Mouse (Mus musculus): ENCODE measurements around the gene Plcg2. TPM values are rescaled to one million over a fixed set of nuclear protein-coding genes. Genes with fewer than 3 reads are reported as not detected.

Gene Plcg2
- polyA plus RNA-seq, 1 experiment from 2014 or later, result 3.8 TPM

DNA sequence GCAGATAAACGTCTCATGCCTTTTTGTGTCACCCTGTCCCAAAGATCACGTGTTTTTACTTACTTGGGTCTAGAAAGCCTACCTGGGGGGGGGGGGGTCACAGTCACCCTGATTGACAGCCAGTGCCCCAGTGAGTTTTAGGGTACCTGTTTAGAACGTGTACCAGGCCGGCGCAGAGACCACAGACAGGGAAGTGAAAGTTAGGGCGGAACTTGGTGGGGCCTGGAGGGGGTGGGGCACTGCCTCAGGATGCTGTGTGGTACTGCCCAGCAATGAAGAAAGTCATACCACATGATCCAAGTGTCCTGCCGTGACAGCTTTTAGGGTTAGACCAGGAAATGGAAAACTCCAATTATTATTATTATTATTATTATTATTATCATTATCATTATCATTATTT is 22.3 kb upstream of the Plcg2 start:
- DNase-seq (ENCODE audit: low spot score) (no peak), ATAC-seq (ENCODE audit: low read depth) (no peak)
- Histone ChIP-seq H3K9ac (ENCODE audit: low read depth, low read length) (no peak overlapping the region), H3K4me3 (ENCODE audit: low read depth, low read length) (no peak overlapping the region), H3K4me2 (ENCODE audit: low read depth, low read length) (no peak overlapping the region), H3K27ac (replicated peaks; ENCODE audit: low read depth, low read length) (no peak overlapping the region), H3K9me3 (ENCODE audit: control insufficient read depth, low read length) (0 out of 2 replicates have a peak, but pooled peaks cover 7% of the 10 kb centered on the region), H3K4me1 (ENCODE audit: control insufficient read depth, insufficient read depth, low read length) (no peaks in the 10 kb centered on the region), H3K27me3 (replicated peaks; ENCODE audit: control insufficient read depth, insufficient read depth, low read length) (no peaks in the 10 kb centered on the region), H3K36me3 (ENCODE audit: control insufficient read depth, insufficient read depth, low read length) (no peaks in the 10 kb centered on the region)
- 65% methylated on average over 7 of the region's 7 CpGs for WGBS

DNA sequence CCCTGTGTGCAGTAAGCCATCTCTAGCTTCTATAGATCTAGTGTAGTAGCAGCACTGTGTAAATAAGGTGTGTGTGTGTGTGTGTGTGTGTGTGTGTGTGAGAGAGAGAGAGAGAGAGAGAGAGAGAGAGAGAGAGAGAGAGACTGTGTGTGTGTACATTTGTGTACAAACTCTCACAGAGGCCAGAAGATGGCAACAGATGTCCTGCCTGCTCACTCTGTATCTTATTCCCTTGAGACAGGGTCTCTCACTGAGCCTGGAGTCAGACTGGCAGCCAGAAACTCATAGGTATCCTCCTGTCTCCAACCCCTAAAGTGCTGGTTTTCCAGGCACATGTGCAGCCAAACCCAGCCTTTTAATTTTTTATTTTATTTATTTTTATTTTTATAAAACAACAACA is 20.0 kb upstream of the Plcg2 start:
- DNase-seq (ENCODE audit: low spot score), result no peak
- H3K9me3 ChIP-seq (ENCODE audit: control insufficient read depth, low read length), result 0 out of 2 replicates have a peak, but pooled peaks cover 7% of the 10 kb centered on the region

DNA sequence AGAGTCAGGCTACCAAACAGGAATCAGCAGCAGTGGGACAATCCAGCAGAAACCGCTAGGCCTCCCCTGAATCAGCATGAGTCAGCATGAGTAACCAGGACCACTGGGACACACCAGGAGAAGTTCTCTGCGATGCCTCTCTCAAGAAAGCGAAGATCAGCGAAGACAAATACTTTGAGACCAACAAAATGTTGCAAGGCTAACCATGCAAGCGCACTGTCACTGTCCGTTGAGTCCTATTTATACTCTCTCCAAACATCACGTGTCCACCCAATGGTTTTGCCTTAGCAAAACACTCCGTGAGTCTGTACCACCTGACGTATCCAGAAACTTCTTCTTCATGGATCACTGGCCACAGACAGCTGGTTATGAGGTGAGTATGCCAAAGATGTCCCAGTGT is 18.1 kb upstream of the Plcg2 start:
- no peak overlapping the region for H3K4me3 ChIP-seq (ENCODE audit: low read depth, low read length)
- 94% methylated on average over 9 of the region's 9 CpGs for WGBS
- no peaks in the 10 kb centered on the region for H3K36me3 ChIP-seq (ENCODE audit: control insufficient read depth, insufficient read depth, low read length)
- H3K9ac ChIP-seq (ENCODE audit: low read depth, low read length), result no peak overlapping the region
- no peak overlapping the region for H3K4me2 ChIP-seq (ENCODE audit: low read depth, low read length)
- DNase-seq (ENCODE audit: low spot score), result no peak
- H3K27me3 ChIP-seq (replicated peaks; ENCODE audit: control insufficient read depth, insufficient read depth, low read length), result no peaks in the 10 kb centered on the region
- no peak for ATAC-seq (ENCODE audit: low read depth)
- no peaks in the 10 kb centered on the region for H3K4me1 ChIP-seq (ENCODE audit: control insufficient read depth, insufficient read depth, low read length)
- no peak overlapping the region for H3K27ac ChIP-seq (replicated peaks; ENCODE audit: low read depth, low read length)
- 0 out of 2 replicates have a peak, but pooled peaks cover 7% of the 10 kb centered on the region for H3K9me3 ChIP-seq (ENCODE audit: control insufficient read depth, low read length)

More for the DNA sequence above, 20.0 kb upstream of the Plcg2 start:
- Histone ChIP-seq H3K4me1 (ENCODE audit: control insufficient read depth, insufficient read depth, low read length) (no peaks in the 10 kb centered on the region), H3K9ac (ENCODE audit: low read depth, low read length) (no peak overlapping the region), H3K27ac (replicated peaks; ENCODE audit: low read depth, low read length) (no peak overlapping the region), H3K27me3 (replicated peaks; ENCODE audit: control insufficient read depth, insufficient read depth, low read length) (no peaks in the 10 kb centered on the region), H3K4me2 (ENCODE audit: low read depth, low read length) (no peak overlapping the region), H3K4me3 (ENCODE audit: low read depth, low read length) (no peak overlapping the region), H3K36me3 (ENCODE audit: control insufficient read depth, insufficient read depth, low read length) (no peaks in the 10 kb centered on the region)
- ATAC-seq (ENCODE audit: low read depth), result no peak

DNA sequence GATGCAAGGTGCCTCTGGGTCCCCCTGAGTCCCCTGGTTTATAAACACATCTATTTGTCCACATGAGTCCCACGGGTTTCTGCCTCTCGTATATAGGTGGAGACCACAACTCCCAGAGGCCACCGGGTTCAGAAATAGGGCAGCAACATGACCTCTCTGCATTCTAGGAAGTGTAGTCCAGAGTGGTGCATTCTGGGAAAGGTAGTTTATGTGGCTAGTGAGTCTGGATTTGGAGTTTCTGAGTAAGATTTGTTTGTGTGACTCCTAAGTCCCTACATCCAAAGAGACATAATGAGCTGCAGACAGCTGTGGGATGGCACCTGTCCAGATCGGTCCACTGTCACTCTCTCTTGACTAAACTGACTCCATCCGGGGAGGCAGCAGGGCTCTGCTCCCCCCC is 17.6 kb upstream of the Plcg2 start:
- WGBS, result 53% methylated on average over 5 of the region's 5 CpGs

DNA sequence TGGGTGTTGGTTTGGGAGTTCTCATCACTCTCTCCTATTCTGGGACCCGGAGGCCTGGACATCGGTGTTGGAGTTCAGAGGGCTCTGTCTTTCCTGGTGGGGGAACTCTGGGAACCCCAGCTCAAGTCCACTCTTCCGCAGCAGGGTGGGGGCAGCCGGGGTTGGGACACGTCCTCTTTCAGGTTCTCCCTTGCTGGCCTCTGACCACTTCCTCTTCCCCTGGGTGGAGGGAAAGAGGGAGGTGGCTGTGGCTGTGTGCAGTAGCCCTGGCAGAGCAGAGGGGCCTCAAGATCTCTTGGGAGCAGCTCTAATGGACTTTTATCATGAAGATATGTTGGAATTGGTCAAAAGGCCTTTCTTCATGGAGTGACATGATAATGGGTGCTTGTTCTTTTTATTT is 16.3 kb upstream of the Plcg2 start:
- no peaks in the 10 kb centered on the region for H3K36me3 ChIP-seq (ENCODE audit: control insufficient read depth, insufficient read depth, low read length)
- H3K27ac ChIP-seq (replicated peaks; ENCODE audit: low read depth, low read length), result no peak overlapping the region
- no peak for DNase-seq (ENCODE audit: low spot score)
- 0 out of 2 replicates have a peak, but pooled peaks cover 7% of the 10 kb centered on the region for H3K9me3 ChIP-seq (ENCODE audit: control insufficient read depth, low read length)
- no peaks in the 10 kb centered on the region for H3K4me1 ChIP-seq (ENCODE audit: control insufficient read depth, insufficient read depth, low read length)
- WGBS, result 81% methylated on average over 5 of the region's 5 CpGs
- no peak overlapping the region for H3K9ac ChIP-seq (ENCODE audit: low read depth, low read length)
- no peak for ATAC-seq (ENCODE audit: low read depth)
- H3K4me3 ChIP-seq (ENCODE audit: low read depth, low read length), result no peak overlapping the region
- H3K27me3 ChIP-seq (replicated peaks; ENCODE audit: control insufficient read depth, insufficient read depth, low read length), result no peaks in the 10 kb centered on the region
- H3K4me2 ChIP-seq (ENCODE audit: low read depth, low read length), result no peak overlapping the region

More for the DNA sequence above, 17.6 kb upstream of the Plcg2 start:
- Histone ChIP-seq H3K9ac (ENCODE audit: low read depth, low read length) (no peak overlapping the region), H3K4me1 (ENCODE audit: control insufficient read depth, insufficient read depth, low read length) (no peaks in the 10 kb centered on the region), H3K4me3 (ENCODE audit: low read depth, low read length) (no peak overlapping the region), H3K4me2 (ENCODE audit: low read depth, low read length) (no peak overlapping the region), H3K27ac (replicated peaks; ENCODE audit: low read depth, low read length) (no peak overlapping the region), H3K27me3 (replicated peaks; ENCODE audit: control insufficient read depth, insufficient read depth, low read length) (no peaks in the 10 kb centered on the region), H3K9me3 (ENCODE audit: control insufficient read depth, low read length) (0 out of 2 replicates have a peak, but pooled peaks cover 7% of the 10 kb centered on the region), H3K36me3 (ENCODE audit: control insufficient read depth, insufficient read depth, low read length) (no peaks in the 10 kb centered on the region)
- peak; percentile 64 for ATAC-seq (ENCODE audit: low read depth)
- DNase-seq (ENCODE audit: low spot score), result peak; percentile 53

DNA sequence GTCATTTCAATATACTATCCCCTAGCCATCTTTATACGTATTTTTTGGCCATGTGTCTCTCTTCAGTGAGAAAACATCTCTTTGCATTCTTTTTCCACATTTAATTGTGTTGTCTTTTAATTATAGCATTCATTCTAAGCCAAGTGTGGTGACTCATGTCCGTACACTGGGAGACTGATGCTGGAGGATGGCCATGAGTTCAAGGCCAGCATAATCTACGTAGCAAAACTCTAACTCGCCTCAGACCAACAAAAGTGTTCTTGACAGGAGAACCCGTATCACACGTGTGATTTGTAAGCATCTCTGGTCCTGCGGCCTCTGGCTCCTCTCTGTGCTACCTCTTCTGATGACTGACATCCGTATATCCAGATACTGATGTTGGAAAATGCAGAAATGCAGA is 13.4 kb upstream of the Plcg2 start:
- 83% methylated on average over 8 of the region's 8 CpGs for WGBS
- Histone ChIP-seq H3K27me3 (replicated peaks; ENCODE audit: control insufficient read depth, insufficient read depth, low read length) (no peaks in the 10 kb centered on the region), H3K9me3 (ENCODE audit: control insufficient read depth, low read length) (0 out of 2 replicates have a peak, but pooled peaks cover 3% of the 10 kb centered on the region), H3K4me1 (ENCODE audit: control insufficient read depth, insufficient read depth, low read length) (no peaks in the 10 kb centered on the region), H3K36me3 (ENCODE audit: control insufficient read depth, insufficient read depth, low read length) (no peaks in the 10 kb centered on the region), H3K4me3 (ENCODE audit: low read depth, low read length) (no peak overlapping the region), H3K27ac (replicated peaks; ENCODE audit: low read depth, low read length) (no peak overlapping the region), H3K9ac (ENCODE audit: low read depth, low read length) (no peak overlapping the region), H3K4me2 (ENCODE audit: low read depth, low read length) (no peak overlapping the region)
- DNase-seq (ENCODE audit: low spot score), result no peak
- no peak for ATAC-seq (ENCODE audit: low read depth)

DNA sequence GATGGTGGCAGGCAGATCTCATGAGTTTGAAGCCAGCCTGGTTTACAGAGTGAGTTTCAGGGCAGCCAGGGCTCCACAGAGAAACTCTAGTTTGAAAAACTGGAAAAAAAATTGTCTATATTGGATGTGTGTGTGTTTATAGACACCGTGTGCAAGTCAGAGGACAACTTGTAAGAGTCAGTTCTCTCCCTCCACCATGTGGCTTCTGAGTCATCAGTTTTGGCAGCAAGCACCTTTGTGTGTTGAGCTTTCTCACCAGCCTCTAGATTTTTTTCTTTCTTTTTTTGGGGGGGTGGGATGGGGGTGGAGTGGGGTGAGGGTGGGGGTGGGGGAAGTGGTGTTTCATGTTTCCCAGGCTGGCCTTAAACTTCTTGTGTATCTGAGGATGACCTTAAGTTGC is 12.8 kb upstream of the Plcg2 start:
- H3K9ac ChIP-seq (ENCODE audit: low read depth, low read length), result no peak overlapping the region
- no peak overlapping the region for H3K27ac ChIP-seq (replicated peaks; ENCODE audit: low read depth, low read length)
- no peak overlapping the region for H3K4me3 ChIP-seq (ENCODE audit: low read depth, low read length)
- no peaks in the 10 kb centered on the region for H3K9me3 ChIP-seq (ENCODE audit: control insufficient read depth, low read length)
- H3K4me1 ChIP-seq (ENCODE audit: control insufficient read depth, insufficient read depth, low read length), result no peaks in the 10 kb centered on the region
- no peak overlapping the region for H3K4me2 ChIP-seq (ENCODE audit: low read depth, low read length)
- ATAC-seq (ENCODE audit: low read depth), result no peak
- no peaks in the 10 kb centered on the region for H3K27me3 ChIP-seq (replicated peaks; ENCODE audit: control insufficient read depth, insufficient read depth, low read length)
- H3K36me3 ChIP-seq (ENCODE audit: control insufficient read depth, insufficient read depth, low read length), result no peaks in the 10 kb centered on the region
- DNase-seq (ENCODE audit: low spot score), result no peak
- 75% methylated on average over 1 of the region's 1 CpGs for WGBS

DNA sequence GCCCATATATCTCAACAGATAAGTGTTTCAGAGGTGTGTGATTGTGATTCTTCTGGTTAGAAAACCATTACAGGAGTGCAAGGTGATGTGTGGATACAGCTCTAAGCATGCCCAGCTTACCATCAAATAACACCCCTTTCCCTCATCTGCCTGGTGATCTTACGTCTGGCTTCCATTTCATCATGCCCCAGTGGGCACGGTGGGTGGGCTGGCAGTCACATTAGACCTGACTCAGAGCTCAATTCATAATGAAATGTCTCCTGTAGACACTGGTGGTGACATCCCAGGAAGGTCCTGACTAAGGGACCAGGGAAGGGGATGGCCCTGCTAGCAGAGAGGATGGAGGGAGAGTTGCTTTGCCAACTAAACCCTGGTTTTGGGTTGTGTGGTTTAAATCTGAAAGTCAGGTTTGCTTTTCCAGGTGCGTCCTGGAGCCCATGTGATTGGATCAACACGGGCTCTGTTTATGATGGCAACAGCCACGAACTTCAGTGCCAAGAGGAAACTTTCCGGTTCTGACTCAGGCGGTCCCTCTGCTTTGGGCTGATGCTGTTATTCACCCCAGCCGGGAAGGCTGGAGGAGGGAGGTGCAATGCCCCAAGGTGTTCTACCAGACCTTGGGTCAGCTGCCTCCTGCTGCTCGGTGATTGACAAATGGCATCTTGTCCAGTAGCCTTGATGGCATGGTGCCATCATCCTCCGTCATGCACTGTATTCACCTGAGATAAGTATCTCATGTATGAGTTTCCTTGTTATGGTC is 9.7 kb upstream of the Plcg2 start:
- peak; percentile 29 for DNase-seq (ENCODE audit: low spot score)
- no peaks in the 10 kb centered on the region for H3K9me3 ChIP-seq (ENCODE audit: control insufficient read depth, low read length)
- H3K36me3 ChIP-seq (ENCODE audit: control insufficient read depth, insufficient read depth, low read length), result no peaks in the 10 kb centered on the region
- H3K9ac ChIP-seq (ENCODE audit: low read depth, low read length), result no peak overlapping the region
- ATAC-seq (ENCODE audit: low read depth), result no peak; the same call in 1 of the 2 replicates
- no peak overlapping the region for H3K4me3 ChIP-seq (ENCODE audit: low read depth, low read length)
- no peaks in the 10 kb centered on the region for H3K4me1 ChIP-seq (ENCODE audit: control insufficient read depth, insufficient read depth, low read length)
- WGBS, result 73% methylated on average over 10 of the region's 10 CpGs
- H3K27me3 ChIP-seq (replicated peaks; ENCODE audit: control insufficient read depth, insufficient read depth, low read length), result no peaks in the 10 kb centered on the region
- H3K4me2 ChIP-seq (ENCODE audit: low read depth, low read length), result no peak overlapping the region
- H3K27ac ChIP-seq (replicated peaks; ENCODE audit: low read depth, low read length), result no peak overlapping the region

DNA sequence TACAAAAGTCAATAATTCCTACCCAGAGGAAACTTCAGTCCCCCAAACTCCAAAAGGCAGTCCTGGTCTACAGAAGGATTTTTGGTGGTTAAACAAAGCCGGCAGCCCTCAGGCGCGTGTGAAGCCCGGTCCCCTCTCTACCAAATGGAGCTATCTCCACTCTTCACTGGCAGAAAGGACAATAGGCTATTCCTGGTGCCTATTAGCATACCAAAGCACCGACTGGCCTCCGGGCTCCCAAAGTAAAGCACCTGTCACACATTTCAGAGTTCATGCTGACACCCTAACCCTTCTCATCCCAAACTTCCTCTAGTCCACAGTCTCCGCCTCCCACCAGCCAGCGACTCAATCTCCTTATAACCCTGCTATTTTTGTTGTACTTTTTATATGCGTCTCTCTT is 4.5 kb upstream of the Plcg2 start:
- peaks cover 12% of the 10 kb centered on the region for H3K27me3 ChIP-seq (replicated peaks; ENCODE audit: control insufficient read depth, insufficient read depth, low read length)
- H3K4me1 ChIP-seq (ENCODE audit: control insufficient read depth, insufficient read depth, low read length), result 0 out of 2 replicates have a peak, but pooled peaks cover 2% of the 10 kb centered on the region
- WGBS, result 14% methylated on average over 9 of the region's 9 CpGs
- H3K4me3 ChIP-seq (ENCODE audit: low read depth, low read length), result no peak overlapping the region
- no peak overlapping the region for H3K4me2 ChIP-seq (ENCODE audit: low read depth, low read length)
- no peak overlapping the region for H3K9ac ChIP-seq (ENCODE audit: low read depth, low read length)
- no peak for ATAC-seq (ENCODE audit: low read depth)
- H3K9me3 ChIP-seq (ENCODE audit: control insufficient read depth, low read length), result no peaks in the 10 kb centered on the region
- DNase-seq (ENCODE audit: low spot score), result peak; percentile 5
- H3K36me3 ChIP-seq (ENCODE audit: control insufficient read depth, insufficient read depth, low read length), result no peaks in the 10 kb centered on the region
- H3K27ac ChIP-seq (replicated peaks; ENCODE audit: low read depth, low read length), result no peak overlapping the region

All from embryonic facial prominence, embryonic 14.5 days (tissue).